Mouse (Mus musculus) CH12.LX (cell line): ENCODE data around the gene Ttll7. TPM values are rescaled to one million over a fixed set of nuclear protein-coding genes. Genes with fewer than 3 reads are reported as not detected.

Source experiments
- DNase-seq: peaks from one replicate; pipeline ENCODE4 v3.0.0-alpha.2; 2013; ENCODE audit errors: extremely low read depth
- H3K27ac ChIP-seq: 2 replicates; pipeline ENCODE4 v1.5.1; 2012; ENCODE audit warnings: low read depth, mild to moderate bottlenecking, control low read depth, moderate library complexity; ENCODE audit not compliant: insufficient read depth
- H3K27me3 ChIP-seq: replicated peaks from 2 replicates; pipeline ENCODE3; 2012; ENCODE audit warnings: inconsistent platforms
- H3K36me3 ChIP-seq, 2 experiments: replicated peaks in 1 of 2; 2 replicates each; pipeline versions ENCODE3 to v1.6.1; 2012; ENCODE audit warnings: inconsistent platforms in 1 of 2, low read length in 1 of 2, mild to moderate bottlenecking in 1 of 2, mixed read lengths in 1 of 2, moderate library complexity in 1 of 2; ENCODE audit not compliant: control insufficient read depth in 1 of 2, insufficient read depth in 1 of 2
- H3K4me1 ChIP-seq, 2 experiments: 2 replicates each; pipeline ENCODE4 v1.6.1; 2012; ENCODE audit warnings: inconsistent platforms in 1 of 2, moderate library complexity in 1 of 2; ENCODE audit not compliant: insufficient read depth in 2 of 2, control insufficient read depth in 1 of 2
- H3K4me2 ChIP-seq: 2 replicates; pipeline ENCODE4 v1.6.1; 2012; ENCODE audit warnings: low read depth, mild to moderate bottlenecking, control low read depth; ENCODE audit not compliant: poor library complexity, insufficient read depth, severe bottlenecking
- H3K4me3 ChIP-seq, 3 experiments: fragments of 150-350 bp in 1 of 3; sonication (generic) in 1 of 3; replicated peaks in 1 of 3; 2 replicates each; pipeline versions ENCODE3 to v1.5.1; 2011 to 2012; ENCODE audit warnings: low read depth in 2 of 3, low read length in 2 of 3, mild to moderate bottlenecking in 2 of 3, moderate library complexity in 2 of 3, control low read depth in 1 of 3, improper control_type of control experiment in 1 of 3, inconsistent platforms in 1 of 3, mixed read lengths in 1 of 3; ENCODE audit not compliant: poor library complexity in 1 of 3
- H3K79me2 ChIP-seq: replicated peaks from 2 replicates; pipeline ENCODE4 v1.6.1; 2012; ENCODE audit warnings: mild to moderate bottlenecking, moderate library complexity; ENCODE audit not compliant: control insufficient read depth, poor library complexity, insufficient read depth, severe bottlenecking; ENCODE audit errors: extremely low read depth
- H3K9ac ChIP-seq: 2 replicates; pipeline ENCODE4 v1.6.1; 2012; ENCODE audit warnings: low read depth, mild to moderate bottlenecking, control low read depth, moderate library complexity; ENCODE audit not compliant: insufficient read depth
- H3K9me3 ChIP-seq: replicated peaks from 2 replicates; pipeline ENCODE3; 2012; ENCODE audit warnings: low read length, inconsistent platforms, mixed read lengths
- BHLHE40 ChIP-seq: IDR thresholded peaks from 2 replicates; pipeline ENCODE4 v1.6.1; 2011; ENCODE audit warnings: mild to moderate bottlenecking, low read depth, low read length, improper control_type of control experiment
- CHD1 ChIP-seq: IDR thresholded peaks from 2 replicates; pipeline ENCODE4 v1.6.1; 2012; ENCODE audit warnings: low read depth, low read length, improper control_type of control experiment, inconsistent platforms
- CTCF ChIP-seq, 2 experiments: IDR thresholded peaks in 1 of 2; conservative IDR thresholded peaks in 1 of 2; 2 replicates each; pipeline ENCODE4 v1.5.1; 2011 to 2012; ENCODE audit warnings: low read depth in 2 of 2, low read length in 2 of 2, improper control_type of control experiment in 1 of 2, inconsistent platforms in 1 of 2, mild to moderate bottlenecking in 1 of 2, moderate library complexity in 1 of 2
- ELF1 ChIP-seq: IDR thresholded peaks from 2 replicates; pipeline ENCODE4 v1.6.1; 2014; ENCODE audit warnings: low read depth, mild to moderate bottlenecking, inconsistent platforms, low read length, improper control_type of control experiment
- EP300 ChIP-seq: IDR thresholded peaks from 2 replicates; pipeline ENCODE4 v1.6.1; 2011; ENCODE audit warnings: low read length, improper control_type of control experiment
- ETS1 ChIP-seq: conservative IDR thresholded peaks from 2 replicates; pipeline ENCODE4 v1.6.1; 2012; ENCODE audit warnings: low read depth, mild to moderate bottlenecking, inconsistent platforms, low read length, improper control_type of control experiment, moderate library complexity
- HCFC1 ChIP-seq: IDR thresholded peaks from 2 replicates; pipeline ENCODE4 v1.6.1; 2012; ENCODE audit warnings: low read depth, mild to moderate bottlenecking, inconsistent platforms, low read length, improper control_type of control experiment
- IRF4 ChIP-seq: IDR thresholded peaks from 2 replicates; pipeline ENCODE4 v1.6.1; 2014; ENCODE audit warnings: low read depth, mild to moderate bottlenecking, inconsistent platforms, low read length, improper control_type of control experiment
- JUN ChIP-seq: IDR thresholded peaks from 2 replicates; pipeline ENCODE4 v1.6.1; 2011; ENCODE audit warnings: low read depth, mild to moderate bottlenecking, low read length, improper control_type of control experiment, moderate library complexity; ENCODE audit not compliant: insufficient read depth
- MAX ChIP-seq: IDR thresholded peaks from 2 replicates; pipeline ENCODE4 v1.6.1; 2011; ENCODE audit warnings: low read length, improper control_type of control experiment
- MXI1 ChIP-seq: IDR thresholded peaks from 2 replicates; pipeline ENCODE4 v1.6.1; 2011; ENCODE audit warnings: mild to moderate bottlenecking, low read depth, low read length, improper control_type of control experiment
- MYC ChIP-seq: IDR thresholded peaks from 2 replicates; pipeline ENCODE4 v1.6.1; 2011; ENCODE audit warnings: low read depth, mild to moderate bottlenecking, improper control_type of control experiment, low read length
- RAD21 ChIP-seq: IDR thresholded peaks from 2 replicates; pipeline ENCODE4 v1.6.1; 2011; ENCODE audit warnings: low read depth, mild to moderate bottlenecking, low read length, improper control_type of control experiment, moderate library complexity
- SIN3A ChIP-seq: IDR thresholded peaks from 2 replicates; pipeline ENCODE4 v1.6.1; 2012; ENCODE audit warnings: low read length, improper control_type of control experiment, inconsistent platforms
- SMC3 ChIP-seq: IDR thresholded peaks from 2 replicates; pipeline ENCODE4 v1.6.1; 2011; ENCODE audit warnings: low read depth, low read length, improper control_type of control experiment
- TBP ChIP-seq: conservative IDR thresholded peaks from 2 replicates; pipeline ENCODE4 v1.6.1; 2011; ENCODE audit warnings: low read depth, low read length, improper control_type of control experiment
- UBTF ChIP-seq: IDR thresholded peaks from 2 replicates; pipeline ENCODE4 v1.6.1; 2012; ENCODE audit warnings: low read depth, mild to moderate bottlenecking, inconsistent platforms, low read length, improper control_type of control experiment, moderate library complexity
- ZC3H11A ChIP-seq: IDR thresholded peaks from 2 replicates; pipeline ENCODE4 v1.6.1; 2012; ENCODE audit warnings: low read depth, mild to moderate bottlenecking, inconsistent platforms, low read length, improper control_type of control experiment
- ZMIZ1 ChIP-seq: IDR thresholded peaks from 2 replicates; pipeline ENCODE4 v1.6.1; 2012; ENCODE audit warnings: low read depth, mild to moderate bottlenecking, inconsistent platforms, low read length, improper control_type of control experiment
- ZNF384 ChIP-seq: IDR thresholded peaks from 2 replicates; pipeline ENCODE4 v1.6.1; 2012; ENCODE audit warnings: low read depth, low read length, improper control_type of control experiment, inconsistent platforms
- dilution Hi-C: fragments of 300-500 bp; cut with MboI; formaldehyde crosslinking; loops from 2 replicates; pipeline ENCODE4 v1.14.3; 2020; ENCODE audit warnings: low sequenced_read_pairs; ENCODE audit not compliant: extremely low pct_unique_long_range_greater_than_20kb, extremely low pct_ligation_motif_present
- in situ Hi-C: fragments of 300-500 bp; cut with MboI; formaldehyde crosslinking; loops from 3 replicates; pipeline ENCODE4 v1.14.3; 2019; ENCODE audit warnings: low sequenced_read_pairs, low pct_ligation_motif_present, low pct_unique_long_range_greater_than_20kb, mixed read lengths
- polyA plus RNA-seq: library from polyadenylated mRNA; unstranded; fragments of >175 nt; gene quantifications from 2 replicates; pipeline ENCODE4 v1.2.1, GENCODE M21; 2012; ENCODE audit warnings: low read depth; ENCODE audit not compliant: insufficient read length
- total RNA-seq, 2 experiments: library from RNA; depleted of rRNA; stranded (reverse); fragments of 300-350 nt in 1 of 2; fragments of >200 nt in 1 of 2; gene quantifications; 2 replicates each; pipeline ENCODE4 v1.2.3; 2012 to 2014

Ttll7 gene
- total and polyA plus RNA-seq, 3 experiments, result 1.7 to 3.9 (median 2.0) TPM

GRCm38 (mm10) chr3:146857373-146857772 lies 5.2 kb downstream of the Ttll7 start:
- no peak for DNase-seq
- H3K4me2 ChIP-seq, result peak overlapping the region; percentile 58
- H3K9me3 ChIP-seq, result no peaks in the 10 kb centered on the region
- H3K36me3 ChIP-seq, result no peaks in the 10 kb centered on the region
- no peaks in the 10 kb centered on the region; the same call in 1 of the 2 replicates for H3K79me2 ChIP-seq
- peaks cover 20 to 40% of the 10 kb centered on the region in 2 experiments for H3K4me1 ChIP-seq
- H3K27me3 ChIP-seq, result no peaks in the 10 kb centered on the region
- TF ChIP-seq IRF4 (no peak), ETS1 (no peak), ZNF384 (0 out of 2 replicates have a peak, but pooled peaks have one; percentile 52)
- no peak overlapping the region for H3K4me3 ChIP-seq
- in situ Hi-C loops, result no loop called here
- H3K9ac ChIP-seq, result no peak overlapping the region
- dilution Hi-C loops, result no loop called here
- H3K27ac ChIP-seq, result no peak overlapping the region

GRCm38 (mm10) chr3:146860308-146860707 lies 8.1 kb downstream of the Ttll7 start:
- Histone ChIP-seq H3K9ac (no peak overlapping the region), H3K4me3 (no peak overlapping the region), H3K9me3 (no peaks in the 10 kb centered on the region), H3K36me3 (no peaks in the 10 kb centered on the region), H3K4me2 (peak overlapping the region; percentile 77)
- peak; percentile 52 for DNase-seq
- TF ChIP-seq JUN (0 out of 2 replicates have a peak, but pooled peaks have one; percentile 5), HCFC1 (no peak), MXI1 (no peak; the same call in 1 of the 2 replicates), UBTF (no peak), BHLHE40 (0 out of 2 replicates have a peak, but pooled peaks have one; percentile 3), MAX (peak; percentile 19; the same call in 1 of the 2 replicates), MYC (peak; percentile 66; the same call in 1 of the 2 replicates), EP300 (peak; percentile 73)
- TF ChIP-seq, all 38 proteins: peak for 5
- Histone ChIP-seq H3K4me1 (peaks cover 18 to 31% of the 10 kb centered on the region in 2 experiments), H3K27me3 (no peaks in the 10 kb centered on the region), H3K27ac (no peak overlapping the region), H3K79me2 (no peaks in the 10 kb centered on the region; the same call in 1 of the 2 replicates)
- in situ Hi-C loops, result no loop called here
- dilution Hi-C loops, result no loop called here

GRCm38 (mm10) chr3:146866563-146866962 lies 14.4 kb downstream of the Ttll7 start:
- Histone ChIP-seq H3K27ac (no peak overlapping the region), H3K9ac (no peak overlapping the region), H3K4me1 (peaks cover 6 to 8% of the 10 kb centered on the region in 2 experiments), H3K4me2 (no peak overlapping the region), H3K36me3 (no peaks in the 10 kb centered on the region), H3K79me2 (no peaks in the 10 kb centered on the region; the same call in 1 of the 2 replicates), H3K9me3 (no peaks in the 10 kb centered on the region), H3K27me3 (no peaks in the 10 kb centered on the region), H3K4me3 (no peak overlapping the region)
- TF ChIP-seq TBP, result no peak
- TF ChIP-seq CTCF (conservative IDR thresholded peaks at IDR 0.05 in 1 of 2, IDR thresholded peaks at IDR 0.05 in 1 of 2; ENCODE audit: low read depth in 2 of 2, low read length in 2 of 2), result peak; percentile 90 to 91
- TF ChIP-seq CHD1, result no peak
- peak; percentile 92 for TF ChIP-seq SMC3
- peak; percentile 85 for TF ChIP-seq RAD21
- no peak for TF ChIP-seq ZMIZ1
- no peak for TF ChIP-seq ELF1
- TF ChIP-seq ZC3H11A, result peak; percentile 18; the same call in 1 of the 2 replicates
- no peak for TF ChIP-seq SIN3A
- DNase-seq, result peak; percentile 64
- dilution Hi-C loops, result no loop called here
- in situ Hi-C loops, result no loop called here
